Mouse (Mus musculus) natural killer cell, adult 2 months (primary cell): ENCODE data around the gene Akr1c14.
"Not testable (repeated sequence)": the region's sequence is repeated elsewhere in the genome, so short reads cannot be mapped to it uniquely, and the experiment has no call there.

ENCODE experiments used
- DNase-seq, 2 experiments: peaks; one replicate each; pipeline ENCODE4 v3.0.0; 2022; ENCODE audit warnings: low spot score in 2 of 2

Akr1c14 gene

GRCm38 (mm10) chr13:4123146-4123545 lies 74.3 kb downstream of the Akr1c14 start:
- DNase-seq: no peak

- not testable (repeated sequence) for DNase-seq
These were observed 75.7 kb downstream of the Akr1c14 start for GRCm38 (mm10) chr13:4124471-4124870.

GRCm38 (mm10) chr13:4125846-4126245 lies 77.0 kb downstream of the Akr1c14 start:
- not testable (repeated sequence) for DNase-seq

GRCm38 (mm10) chr13:4129100-4129499 lies 80.3 kb downstream of the Akr1c14 start:
- no peak for DNase-seq

- no peak for DNase-seq
These were observed 82.5 kb downstream of the Akr1c14 start for GRCm38 (mm10) chr13:4131317-4131716.

- DNase-seq: no peak
These were observed 82.9 kb downstream of the Akr1c14 start for GRCm38 (mm10) chr13:4131721-4132120.

- no peak for DNase-seq
These were observed 84.3 kb downstream of the Akr1c14 start for GRCm38 (mm10) chr13:4133070-4133469.
